Mouse (Mus musculus) layer of hippocampus, adult 9-10 months (tissue): ENCODE measurements around the gene Tsfm.

Experiments used
- DNase-seq: peaks from one replicate; pipeline ENCODE4 v3.0.0; 2022; ENCODE audit warnings: low spot score

The Tsfm gene

DNA sequence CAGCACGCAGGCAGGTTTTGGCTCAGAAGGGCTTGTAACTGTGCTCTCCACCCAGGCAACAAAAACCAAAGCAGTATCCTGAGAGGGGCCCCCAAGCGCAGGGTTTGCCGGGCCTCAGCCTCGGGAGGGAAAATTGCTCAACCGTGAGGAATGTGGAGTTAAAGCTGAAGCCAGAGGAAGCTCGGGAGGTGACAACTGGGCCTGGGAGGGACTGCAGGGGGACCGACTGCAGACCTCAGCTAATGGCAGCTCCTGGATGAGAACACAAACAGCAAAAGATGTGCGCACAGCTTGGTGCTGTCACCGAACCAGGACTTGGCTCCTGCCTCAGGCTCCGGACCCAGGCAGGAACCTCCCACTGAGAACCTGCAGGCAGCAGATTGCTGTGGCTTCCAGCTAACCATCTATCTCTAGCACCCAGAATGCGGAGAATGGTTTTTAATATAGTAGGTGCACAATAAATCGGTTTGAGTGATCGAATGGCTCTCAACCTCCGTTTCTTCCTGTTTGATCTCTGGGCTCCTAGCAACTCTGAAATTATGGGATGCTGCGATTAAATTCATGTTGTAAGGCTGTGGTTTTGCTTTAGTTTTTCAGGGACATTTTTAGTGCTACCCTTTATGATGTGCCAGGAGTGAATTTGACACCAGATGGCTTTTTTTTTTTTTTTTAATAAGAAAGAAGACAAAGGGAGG is 68.2 kb downstream of the Tsfm start:
- DNase-seq = no peak

DNA sequence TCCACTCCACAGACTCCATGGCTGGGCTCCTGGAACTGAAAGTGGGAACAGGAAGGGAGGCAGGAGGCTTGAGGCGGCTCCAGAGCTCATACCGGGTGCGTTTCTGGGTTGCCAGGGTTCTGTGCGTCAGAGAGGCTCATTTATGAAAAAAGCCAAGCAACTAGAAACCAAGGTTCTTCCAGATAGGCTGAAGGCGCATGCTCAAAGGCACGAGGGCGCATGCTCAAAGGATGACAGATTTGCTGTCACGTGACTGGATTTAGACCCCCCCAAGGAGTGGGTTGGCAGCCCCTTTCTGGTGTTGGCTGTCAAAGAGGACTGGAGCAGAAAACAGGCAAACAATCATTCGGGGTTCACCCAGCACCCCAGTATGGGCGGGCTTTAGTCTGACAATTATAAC is 68.9 kb downstream of the Tsfm start:
- no peak for DNase-seq
